ENCODE assay signal across 11 mouse cellular contexts in genomic region chr5:114557765-114558731, GRCm38 (mm10). TPM values are rescaled to one million over a fixed set of nuclear protein-coding genes. Genes with fewer than 3 reads are reported as not detected.
A peak's percentile ranks its signal among the peaks of the same experiment; 100 is the strongest.
DNase-seq lines count a peak whose midpoint lies in the region; ATAC-seq and TF ChIP-seq lines count a peak whose summit lies in the region.
"Had no signal": no experiment of that assay in that cellular context is flagged by ENCODE, and none has a peak within 500 bp of the region (broad histone marks: within the 10 kb centered on the region; RNA-seq: fewer than 3 reads in every experiment).

No protein-coding gene starts in this region.

- no peaks in the 10 kb centered on the region for H3K36me3 ChIP-seq in kidney, adult 2 months (ENCODE audit: control insufficient read depth, insufficient read depth, low read length)
- H3K36me3 ChIP-seq in limb, embryonic 14.5 days (ENCODE audit: control insufficient read depth, insufficient read depth, low read length), result no peaks in the 10 kb centered on the region
- no peaks in the 10 kb centered on the region for H3K36me3 ChIP-seq in midbrain, embryonic 16.5 days (ENCODE audit: control insufficient read depth, insufficient read depth, low read length)
- H3K36me3 ChIP-seq: G1E had no signal

- no peak for TF ChIP-seq CTCF in kidney, adult 2 months (conservative IDR thresholded peaks at IDR 0.05; ENCODE audit: insufficient read depth, insufficient read length, low read depth, low read length)
- no peak for TF ChIP-seq CTCF in cerebellum, adult 2 months (IDR thresholded peaks at IDR 0.05; ENCODE audit: borderline replicate concordance, insufficient read depth, low read depth, low read length)

- DNase-seq in kidney, postnatal 4 days, result peak; percentile 41 to 54
- DNase-seq in kidney, adult 2 months, result no peak
- DNase-seq in forelimb bud, embryonic 11.5 days (ENCODE audit: low read depth, low spot score), result peak; percentile 65
- DNase-seq in limb, embryonic 14.5 days (ENCODE audit: low spot score), result peak; percentile 70
- no peak for DNase-seq in urinary bladder, postnatal 14 days (ENCODE audit: low spot score)
- DNase-seq in cerebellum, adult 2 months, result no peak
- DNase-seq in layer of hippocampus, adult 8-10 months (ENCODE audit: low spot score in 2 of 2), result no peak
- DNase-seq: cerebellum, adult 8-10 months; kidney, adult 11 months had no signal

- no peaks in the 10 kb centered on the region for H3K9me3 ChIP-seq in limb, embryonic 14.5 days (ENCODE audit: control insufficient read depth, low read length)
- no peaks in the 10 kb centered on the region for H3K9me3 ChIP-seq in midbrain, embryonic 16.5 days (replicated peaks; ENCODE audit: control insufficient read depth, low read length, poor library complexity, severe bottlenecking)

- no peaks in the 10 kb centered on the region for H3K27me3 ChIP-seq in kidney, adult 2 months (replicated peaks; ENCODE audit: control insufficient read depth, insufficient read depth, low read length)
- H3K27me3 ChIP-seq in limb, embryonic 14.5 days (ENCODE audit: control insufficient read depth, insufficient read depth, low read length), result no peaks in the 10 kb centered on the region
- no peaks in the 10 kb centered on the region for H3K27me3 ChIP-seq in midbrain, embryonic 16.5 days (ENCODE audit: control insufficient read depth, insufficient read depth, low read depth, low read length)
- no peaks in the 10 kb centered on the region; the same call in 1 of the 2 replicates for H3K27me3 ChIP-seq in cerebellum, adult 2 months (ENCODE audit: control insufficient read depth, insufficient read depth, low read length)

- 59% methylated on average over 20 of the region's 20 CpGs for WGBS in kidney, adult 2 months
- 34% methylated on average over 20 of the region's 20 CpGs for WGBS in limb, embryonic 14.5 days
- WGBS in midbrain, embryonic 16.5 days, result 35% methylated on average over 20 of the region's 20 CpGs
- WGBS in cerebellum, adult 2 months, result 64% methylated on average over 20 of the region's 20 CpGs

- no peak overlapping the region for H3K4me3 ChIP-seq in kidney, adult 2 months (ENCODE audit: insufficient read depth, low read depth, low read length)
- H3K4me3 ChIP-seq in limb, embryonic 14.5 days (replicated peaks; ENCODE audit: low read length), result no peak overlapping the region
- H3K4me3 ChIP-seq in midbrain, embryonic 16.5 days (ENCODE audit: low read depth, low read length), result no peak overlapping the region
- no peak overlapping the region for H3K4me3 ChIP-seq in cerebellum, adult 2 months (replicated peaks; ENCODE audit: insufficient read depth, low read depth, low read length)

- H3K4me2 ChIP-seq in limb, embryonic 14.5 days (replicated peaks; ENCODE audit: low read depth, low read length, severe bottlenecking), result no peak overlapping the region
- H3K4me2 ChIP-seq in midbrain, embryonic 16.5 days (ENCODE audit: low read length), result no peak overlapping the region

- no peak overlapping the region for H3K27ac ChIP-seq in kidney, adult 2 months (ENCODE audit: insufficient read depth, low read depth, low read length)
- H3K27ac ChIP-seq in limb, embryonic 14.5 days (replicated peaks; ENCODE audit: low read depth, low read length), result peak overlapping the region; percentile 3; the same call in 1 of the 2 replicates
- H3K27ac ChIP-seq in midbrain, embryonic 16.5 days (ENCODE audit: low read length), result peak overlapping the region; percentile 22; the same call in 1 of the 2 replicates
- no peak overlapping the region for H3K27ac ChIP-seq in cerebellum, adult 2 months (ENCODE audit: insufficient read depth, low read length)

- H3K9ac ChIP-seq in limb, embryonic 14.5 days (ENCODE audit: low read depth, low read length, severe bottlenecking), result no peak overlapping the region
- no peak overlapping the region for H3K9ac ChIP-seq in midbrain, embryonic 16.5 days (ENCODE audit: low read depth, low read length)

- H3K4me1 ChIP-seq in kidney, adult 2 months (ENCODE audit: control insufficient read depth, insufficient read depth, low read length), result no peaks in the 10 kb centered on the region
- H3K4me1 ChIP-seq in limb, embryonic 14.5 days (ENCODE audit: control insufficient read depth, insufficient read depth, low read length), result peaks cover 15% of the 10 kb centered on the region
- peaks cover 12% of the 10 kb centered on the region for H3K4me1 ChIP-seq in midbrain, embryonic 16.5 days (ENCODE audit: control insufficient read depth, insufficient read depth, low read length)
- H3K4me1 ChIP-seq in cerebellum, adult 2 months (ENCODE audit: control insufficient read depth, insufficient read depth, low read length), result no peaks in the 10 kb centered on the region

- ATAC-seq in limb, embryonic 14.5 days (ENCODE audit: low FRiP score, low read depth), result peak; percentile 69; the same call in 1 of the 2 replicates
- ATAC-seq in midbrain, embryonic 16.5 days, result 0 out of 2 replicates have a peak, but pooled peaks have one; percentile 37

- no peak for TF ChIP-seq POLR2A in kidney, adult 2 months (IDR thresholded peaks at IDR 0.05; ENCODE audit: low read depth, low read length)
- no peak for TF ChIP-seq POLR2A in limb, embryonic 14.5 days (IDR thresholded peaks at IDR 0.05; ENCODE audit: borderline replicate concordance, extremely low read depth, insufficient read depth, insufficient read length)
- TF ChIP-seq POLR2A in cerebellum, adult 2 months (IDR thresholded peaks at IDR 0.05; ENCODE audit: borderline replicate concordance, insufficient read depth, low read length), result no peak

RNA-seq across cellular contexts. Expression of gene Fam222a, which starts 9.8 kb away (rescaled TPM):
- polyA plus RNA-seq in kidney, adult 2 months (2012; rRNA removed), result 4.9 and 5.5 TPM in 2 replicates
- polyA plus RNA-seq in limb, embryonic 14.5 days (2012; rRNA removed), result 1.5 and 2.2 TPM in 2 replicates
- polyA plus RNA-seq in limb, embryonic 14.5 days (2014; fragmentation: Nextera tagmentation; extraction: Ambion mirVana), result 0.86 and 1.1 TPM in 2 replicates
- 5.3 and 6.0 TPM in 2 replicates for polyA plus RNA-seq in midbrain, embryonic 16.5 days (2015; fragmentation: Nextera tagmentation; extraction: Ambion mirVana)
- polyA plus RNA-seq in cerebellum, adult 2 months (2012; rRNA removed), result 18.7 and 20.5 TPM in 2 replicates
- total RNA-seq in layer of hippocampus, adult 8-10 months (2022), result 1 to 10 TPM; 4.9 to 7.2 (median 6.7) TPM

Comparison
In these comparisons a context has a peak if more than half of its experiments do, and no peak if none do; other contexts are left out.
1. DNase-seq: peak in kidney, postnatal 4 days (2 of 2), forelimb bud, embryonic 11.5 days (single experiment) and limb, embryonic 14.5 days (single experiment); none in kidney, adult 2 months (single experiment), urinary bladder, postnatal 14 days (single experiment), cerebellum, adult 2 months (0 of 2) and layer of hippocampus, adult 8-10 months (0 of 2).
2. H3K27ac ChIP-seq: peak in limb, embryonic 14.5 days (single experiment) and midbrain, embryonic 16.5 days (single experiment); none in kidney, adult 2 months (single experiment) and cerebellum, adult 2 months (single experiment).